Mouse (Mus musculus): Measurements from ENCODE around the gene Evi5.

The Evi5 gene

GRCm38 (mm10) chr5:107873330-107873729 lies 1.6 kb downstream of the Evi5 start:
- no peak for DNase-seq (ENCODE audit: low spot score)

GRCm38 (mm10) chr5:107869701-107870100 lies 5.2 kb downstream of the Evi5 start:
- DNase-seq (ENCODE audit: low spot score): no peak

- DNase-seq (ENCODE audit: low spot score): peak; percentile 27
These were observed 5.9 kb downstream of the Evi5 start for GRCm38 (mm10) chr5:107868905-107869424.

- DNase-seq (ENCODE audit: low spot score): peak; percentile 47
These were observed 6.7 kb downstream of the Evi5 start for GRCm38 (mm10) chr5:107867970-107868904.

- no peak for DNase-seq (ENCODE audit: low spot score)
These were observed 8.5 kb downstream of the Evi5 start for GRCm38 (mm10) chr5:107866127-107867126.

- DNase-seq (ENCODE audit: low spot score): no peak
These were observed 10.9 kb downstream of the Evi5 start for GRCm38 (mm10) chr5:107863971-107864370.

GRCm38 (mm10) chr5:107858963-107859362 lies 15.9 kb downstream of the Evi5 start:
- peak; percentile 13 for DNase-seq (ENCODE audit: low spot score)

- no peak for DNase-seq (ENCODE audit: low spot score)
These were observed 19.4 kb downstream of the Evi5 start for GRCm38 (mm10) chr5:107855546-107855945.

GRCm38 (mm10) chr5:107854556-107854955 lies 20.4 kb downstream of the Evi5 start:
- DNase-seq (ENCODE audit: low spot score): no peak

- no peak for DNase-seq (ENCODE audit: low spot score)
These were observed 21.1 kb downstream of the Evi5 start for GRCm38 (mm10) chr5:107853807-107854206.

- no peak for DNase-seq (ENCODE audit: low spot score)
These were observed 25.9 kb downstream of the Evi5 start for GRCm38 (mm10) chr5:107848964-107849363.

GRCm38 (mm10) chr5:107847817-107848216 lies 27.1 kb downstream of the Evi5 start:
- no peak for DNase-seq (ENCODE audit: low spot score)

- DNase-seq (ENCODE audit: low spot score): no peak
These were observed 27.6 kb downstream of the Evi5 start for GRCm38 (mm10) chr5:107847349-107847748.

- DNase-seq (ENCODE audit: low spot score): peak; percentile 59
These were observed 34.2 kb downstream of the Evi5 start for GRCm38 (mm10) chr5:107840549-107841238.

GRCm38 (mm10) chr5:107838891-107839644 lies 35.8 kb downstream of the Evi5 start:
- DNase-seq (ENCODE audit: low spot score): no peak

- no peak for DNase-seq (ENCODE audit: low spot score)
These were observed 40.6 kb downstream of the Evi5 start for GRCm38 (mm10) chr5:107834287-107834686.

- no peak for DNase-seq (ENCODE audit: low spot score)
These were observed 43.6 kb downstream of the Evi5 start for GRCm38 (mm10) chr5:107831351-107831750.

GRCm38 (mm10) chr5:107829998-107830560 lies 44.8 kb downstream of the Evi5 start, which contains the start of gene Ube2d2b:
Ube2d2b (plus strand) TSS chr5:107830099.
- DNase-seq (ENCODE audit: low spot score): no peak

GRCm38 (mm10) chr5:107822521-107822920 lies 52.4 kb downstream of the Evi5 start:
- no peak for DNase-seq (ENCODE audit: low spot score)

- no peak for DNase-seq (ENCODE audit: low spot score)
These were observed 60.3 kb downstream of the Evi5 start for GRCm38 (mm10) chr5:107814651-107815050.
